In the genomic region with DNA sequence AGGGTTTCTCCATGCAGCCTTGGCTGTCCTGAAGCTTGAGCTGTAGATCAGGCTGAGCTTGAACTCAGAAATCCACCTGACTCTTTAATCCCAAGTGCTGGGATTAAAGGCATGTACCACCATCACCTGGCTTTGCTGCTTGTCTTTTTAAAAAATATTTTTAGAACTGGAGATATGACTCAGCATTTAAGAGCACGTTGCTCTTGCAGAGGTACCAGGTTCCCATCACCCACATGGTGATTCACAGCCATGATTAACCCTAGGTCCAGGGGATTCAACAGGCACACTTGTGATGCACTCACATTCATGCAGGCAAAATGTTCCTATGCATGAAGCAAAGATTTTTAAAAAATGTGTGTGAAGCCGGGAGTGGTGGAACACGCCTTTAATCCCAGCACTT, we compare ENCODE assay signal across 19 mouse cellular contexts. TPM values are rescaled to one million over a fixed set of nuclear protein-coding genes. Genes with fewer than 3 reads are reported as not detected.
DNase-seq lines count a peak whose midpoint lies in the region; ATAC-seq and TF ChIP-seq lines count a peak whose summit lies in the region.
"Had no signal": no experiment of that assay in that cellular context is flagged by ENCODE, and none has a peak within 500 bp of the region (broad histone marks: within the 10 kb centered on the region; RNA-seq: fewer than 3 reads in every experiment).

No protein-coding gene starts in this region.

- no peaks in the 10 kb centered on the region for H3K9me3 ChIP-seq in embryonic facial prominence, embryonic 13.5 days
- no peaks in the 10 kb centered on the region for H3K9me3 ChIP-seq in embryonic facial prominence, embryonic 10.5 days
- no peaks in the 10 kb centered on the region for H3K9me3 ChIP-seq in stomach, postnatal 0 days (ENCODE audit: control insufficient read depth, low read length)
- H3K9me3 ChIP-seq: liver, embryonic 13.5 days had no signal

- TF ChIP-seq CTCF in liver, adult 2 months (IDR thresholded peaks at IDR 0.05; ENCODE audit: low read depth, low read length): no peak
- no peak for TF ChIP-seq CTCF in stomach, postnatal 0 days (IDR thresholded peaks at IDR 0.05; ENCODE audit: low read depth)

- H3K27me3 ChIP-seq in embryonic facial prominence, embryonic 13.5 days: no peaks in the 10 kb centered on the region
- H3K27me3 ChIP-seq in embryonic facial prominence, embryonic 10.5 days (replicated peaks; ENCODE audit: low read depth, poor library complexity, severe bottlenecking): no peaks in the 10 kb centered on the region
- no peaks in the 10 kb centered on the region for H3K27me3 ChIP-seq in liver, adult 2 months (ENCODE audit: control insufficient read depth, insufficient read depth, low read length)
- no peaks in the 10 kb centered on the region for H3K27me3 ChIP-seq in stomach, postnatal 0 days (ENCODE audit: control insufficient read depth, insufficient read depth, low read length)
- H3K27me3 ChIP-seq: liver, embryonic 13.5 days had no signal

- H3K36me3 ChIP-seq in embryonic facial prominence, embryonic 13.5 days: peaks cover 7% of the 10 kb centered on the region
- peaks cover 8% of the 10 kb centered on the region for H3K36me3 ChIP-seq in embryonic facial prominence, embryonic 10.5 days (replicated peaks)
- peaks cover under 1% of the 10 kb centered on the region; the same call in 1 of the 2 replicates for H3K36me3 ChIP-seq in liver, adult 2 months (ENCODE audit: control insufficient read depth, insufficient read depth, low read length)
- no peaks in the 10 kb centered on the region for H3K36me3 ChIP-seq in stomach, postnatal 0 days (ENCODE audit: control insufficient read depth, insufficient read depth, low read length)

- H3K79me2 ChIP-seq in liver, adult 2 months (ENCODE audit: control insufficient read depth, insufficient read depth, low read length): peaks cover 11% of the 10 kb centered on the region; the same call in 1 of the 2 replicates

- DNase-seq in embryonic facial prominence, embryonic 10.5 days (ENCODE audit: low spot score): no peak
- peak; percentile 35 for DNase-seq in liver, adult 2 months (ENCODE audit: extremely low read depth, low read depth, low spot score)
- no peak for DNase-seq in liver
- peak; percentile 30 for DNase-seq in c-Kit-positive CD71-positive TER-119-positive erythroid progenitor cells, embryonic 14.5 days (ENCODE audit: low spot score)
- no peak for DNase-seq in stomach, postnatal 0 days (ENCODE audit: low spot score)
- DNase-seq in ovary, postnatal 10 days (ENCODE audit: low spot score): no peak
- no peak for DNase-seq in heart, adult 18-20 months
- DNase-seq: adrenal gland, postnatal 10 days; cerebellum, postnatal 10 days; gastrocnemius, postnatal 25 days; heart, postnatal 36 days; kidney, adult 8-10 months; kidney, postnatal 25 days; thymus, adult 18-20 months had no signal

- H3K4me1 ChIP-seq in embryonic facial prominence, embryonic 13.5 days: peaks cover 12% of the 10 kb centered on the region
- H3K4me1 ChIP-seq in embryonic facial prominence, embryonic 10.5 days: peaks cover 21% of the 10 kb centered on the region
- peaks cover 20% of the 10 kb centered on the region for H3K4me1 ChIP-seq in liver, adult 2 months (ENCODE audit: control insufficient read depth, insufficient read depth, low read length)
- no peaks in the 10 kb centered on the region for H3K4me1 ChIP-seq in stomach, postnatal 0 days (replicated peaks; ENCODE audit: control insufficient read depth, insufficient read depth)

- H3K9ac ChIP-seq in embryonic facial prominence, embryonic 13.5 days: no peak overlapping the region
- H3K9ac ChIP-seq in liver, adult 2 months (ENCODE audit: low read depth, low read length): no peak overlapping the region
- no peak overlapping the region for H3K9ac ChIP-seq in stomach, postnatal 0 days (ENCODE audit: low read length)

- no peak for TF ChIP-seq POLR2A in liver, adult 2 months (IDR thresholded peaks at IDR 0.05; ENCODE audit: extremely low read depth, insufficient read depth, low read length)

- 89% methylated on average over 3 of the region's 3 CpGs for WGBS in embryonic facial prominence, embryonic 13.5 days
- 90% methylated on average over 3 of the region's 3 CpGs for WGBS in embryonic facial prominence, embryonic 10.5 days
- WGBS in liver, adult 2 months: 66% methylated on average over 3 of the region's 3 CpGs
- WGBS in stomach, postnatal 0 days: 66% methylated on average over 3 of the region's 3 CpGs

- H3K4me2 ChIP-seq in embryonic facial prominence, embryonic 13.5 days: peak overlapping the region; percentile 81
- no peak overlapping the region for H3K4me2 ChIP-seq in stomach, postnatal 0 days (replicated peaks; ENCODE audit: low read depth)

- ATAC-seq in embryonic facial prominence, embryonic 13.5 days (ENCODE audit: insufficient number of reproducible peaks, insufficient read depth, low FRiP score, low TSS enrichment, low read depth): no peak
- ATAC-seq in stomach, postnatal 0 days (ENCODE audit: low FRiP score, low TSS enrichment): no peak
- ATAC-seq: hindbrain, postnatal 0 days; lung, postnatal 0 days had no signal

- no peak for TF ChIP-seq EP300 in stomach, postnatal 0 days (optimal IDR thresholded peaks at IDR 0.05)

- H3K4me3 ChIP-seq in embryonic facial prominence, embryonic 13.5 days: no peak overlapping the region
- H3K4me3 ChIP-seq in embryonic facial prominence, embryonic 10.5 days: no peak overlapping the region
- no peak overlapping the region for H3K4me3 ChIP-seq in liver, adult 2 months (ENCODE audit: insufficient read depth, low read depth, low read length)
- no peak overlapping the region for H3K4me3 ChIP-seq in stomach, postnatal 0 days (ENCODE audit: low read depth, low read length)

- H3K27ac ChIP-seq in embryonic facial prominence, embryonic 13.5 days: no peak overlapping the region; the same call in 1 of the 2 replicates
- no peak overlapping the region for H3K27ac ChIP-seq in embryonic facial prominence, embryonic 10.5 days (replicated peaks)
- H3K27ac ChIP-seq in liver, adult 2 months (replicated peaks; ENCODE audit: insufficient read depth, low read depth, low read length): peak overlapping the region; percentile 97; the same call in 1 of the 2 replicates
- peak overlapping the region; percentile 25; the same call in 1 of the 2 replicates for H3K27ac ChIP-seq in stomach, postnatal 0 days (replicated peaks)

RNA-seq across cellular contexts. Expression of a gene that starts 1.6 kb away (rescaled TPM):
- polyA plus RNA-seq in embryonic facial prominence, embryonic 13.5 days (2015; fragmentation: Nextera tagmentation; extraction: Ambion mirVana): 56.2 TPM in 2 replicates
- 48.3 and 50.9 TPM in 2 replicates for polyA plus RNA-seq in embryonic facial prominence, embryonic 10.5 days (2016; fragmentation: Nextera tagmentation; extraction: Ambion mirVana)
- 54.0 and 56.1 TPM in 2 replicates for total RNA-seq in liver, adult 2 months (2014; rRNA removed)
- 39.2 and 62.4 TPM in 2 replicates for polyA plus RNA-seq in liver, adult 2 months (2012; rRNA removed)
- 47.9 and 49.7 TPM in 2 replicates for polyA plus RNA-seq in stomach, postnatal 0 days (2015; fragmentation: Nextera tagmentation; extraction: Ambion mirVana)
- total RNA-seq in heart, adult 18-20 months (2021): 100 to 1,000 TPM; 117 to 125 TPM

RNA-seq across cellular contexts. Expression of a gene that starts 27.4 kb away (rescaled TPM):
- 0.74 and 1.2 TPM in 2 replicates for polyA plus RNA-seq in embryonic facial prominence, embryonic 13.5 days (2015; fragmentation: Nextera tagmentation; extraction: Ambion mirVana)
- 0.05 and 0.15 TPM in 2 replicates for polyA plus RNA-seq in embryonic facial prominence, embryonic 10.5 days (2016; fragmentation: Nextera tagmentation; extraction: Ambion mirVana)
- 0.18 and 0.20 TPM in 2 replicates for total RNA-seq in liver, adult 2 months (2014; rRNA removed)
- 0.12 and 0.15 TPM in 2 replicates for polyA plus RNA-seq in liver, adult 2 months (2012; rRNA removed)
- 0.61 and 0.79 TPM in 2 replicates for polyA plus RNA-seq in stomach, postnatal 0 days (2015; fragmentation: Nextera tagmentation; extraction: Ambion mirVana)
- total RNA-seq in heart, adult 18-20 months (2021): 1 to 10 TPM; 2.8 to 3.3 TPM
- total RNA-seq: megakaryocyte-erythroid progenitor cell, adult 5-6 weeks had no signal

RNA-seq across cellular contexts. Expression of a gene that starts 53.5 kb away (rescaled TPM):
- 10.4 and 10.6 TPM in 2 replicates for polyA plus RNA-seq in embryonic facial prominence, embryonic 13.5 days (2015; fragmentation: Nextera tagmentation; extraction: Ambion mirVana)
- polyA plus RNA-seq in embryonic facial prominence, embryonic 10.5 days (2016; fragmentation: Nextera tagmentation; extraction: Ambion mirVana): 10.3 and 10.6 TPM in 2 replicates
- total RNA-seq in liver, adult 2 months (2014; rRNA removed): 3.6 and 5.6 TPM in 2 replicates
- polyA plus RNA-seq in liver, adult 2 months (2012; rRNA removed): 3.5 and 4.5 TPM in 2 replicates
- 5.4 and 5.8 TPM in 2 replicates for polyA plus RNA-seq in stomach, postnatal 0 days (2015; fragmentation: Nextera tagmentation; extraction: Ambion mirVana)
- total RNA-seq in heart, adult 18-20 months (2021): 10 to 100 TPM; 14.4 to 18.4 TPM

Comparison
In these comparisons a context has a peak if more than half of its experiments do, and no peak if none do; other contexts are left out.
1. DNase-seq: peak in liver, adult 2 months (single experiment) and c-Kit-positive CD71-positive TER-119-positive erythroid progenitor cells, embryonic 14.5 days (single experiment); none in embryonic facial prominence, embryonic 10.5 days (single experiment), liver (single experiment), stomach, postnatal 0 days (single experiment), ovary, postnatal 10 days (single experiment) and heart, adult 18-20 months (0 of 2).
2. H3K27ac ChIP-seq: peak in liver, adult 2 months (single experiment) and stomach, postnatal 0 days (single experiment); none in embryonic facial prominence, embryonic 13.5 days (single experiment) and embryonic facial prominence, embryonic 10.5 days (single experiment).